In genomic region chr2:20145368-20145767, GRCm38 (mm10) we compare ENCODE assay signal across 16 mouse cellular contexts.
DNase-seq lines count a peak whose midpoint lies in the region; ATAC-seq and TF ChIP-seq lines count a peak whose summit lies in the region.
"Had no signal": no experiment of that assay in that cellular context is flagged by ENCODE, and none has a peak within 500 bp of the region (broad histone marks: within the 10 kb centered on the region; RNA-seq: fewer than 3 reads in every experiment).

No protein-coding gene starts in this region.

- H3K4me1 ChIP-seq in kidney, postnatal 0 days (replicated peaks; ENCODE audit: insufficient read depth, low read length) = no peaks in the 10 kb centered on the region; the same call in 1 of the 2 replicates
- no peaks in the 10 kb centered on the region for H3K4me1 ChIP-seq in kidney, embryonic 16.5 days (ENCODE audit: insufficient read depth, low read length)
- H3K4me1 ChIP-seq: embryonic facial prominence, embryonic 12.5 days; heart, embryonic 10.5 days; liver, embryonic 12.5 days; lung, embryonic 15.5 days had no signal

- WGBS in kidney, postnatal 0 days = 66% methylated on average over 4 of the region's 4 CpGs
- 56% methylated on average over 4 of the region's 4 CpGs for WGBS in kidney, embryonic 16.5 days

- intact Hi-C loops in left cerebral cortex, postnatal 25 days (cut with DNase I) = no loop called here

- peak; percentile 12 to 18 for DNase-seq in cerebellum, postnatal 14 days
- DNase-seq in cerebellum, postnatal 36 days = no peak
- no peak for DNase-seq in kidney, postnatal 0 days (ENCODE audit: low spot score)
- DNase-seq in retina, postnatal 1 day = peak; percentile 18
- DNase-seq in retina, embryonic 14.5 days (ENCODE audit: low spot score) = no peak
- DNase-seq in left cerebral cortex, postnatal 25 days (ENCODE audit: low spot score in 2 of 2) = peak; percentile 12 to 68
- DNase-seq in gastrocnemius, postnatal 25 days = no peak
- DNase-seq: adrenal gland, postnatal 25 days; gastrocnemius, postnatal 10 days had no signal

- ATAC-seq in kidney, postnatal 0 days (replicated peaks; ENCODE audit: low FRiP score, low read depth) = peak; percentile 57; the same call in 1 of the 2 replicates
- no peak for ATAC-seq in kidney, embryonic 16.5 days (ENCODE audit: low FRiP score, low TSS enrichment)
- ATAC-seq: activated CD4-positive, CD25-positive, alpha-beta regulatory T cell, adult 4 months; liver, embryonic 12.5 days; midbrain, embryonic 15.5 days had no signal

- TF ChIP-seq CTCF in kidney, postnatal 0 days (IDR thresholded peaks at IDR 0.05; ENCODE audit: low read depth) = no peak

- H3K27me3 ChIP-seq in kidney, postnatal 0 days (ENCODE audit: insufficient read depth, low read length) = no peaks in the 10 kb centered on the region
- H3K27me3 ChIP-seq in kidney, embryonic 16.5 days (ENCODE audit: insufficient read depth, low read length) = no peaks in the 10 kb centered on the region
- H3K27me3 ChIP-seq: embryonic facial prominence, embryonic 12.5 days; liver, embryonic 12.5 days; lung, embryonic 15.5 days; midbrain, embryonic 15.5 days had no signal

- H3K27ac ChIP-seq in kidney, postnatal 0 days = no peak overlapping the region
- no peak overlapping the region for H3K27ac ChIP-seq in kidney, embryonic 16.5 days (ENCODE audit: low read length)
- H3K27ac ChIP-seq: embryonic facial prominence, embryonic 12.5 days; heart, embryonic 10.5 days; liver, embryonic 12.5 days; lung, embryonic 15.5 days; midbrain, embryonic 15.5 days had no signal

- no peak overlapping the region for H3K4me3 ChIP-seq in kidney, postnatal 0 days (replicated peaks; ENCODE audit: low read depth, low read length)
- no peak overlapping the region for H3K4me3 ChIP-seq in kidney, embryonic 16.5 days (ENCODE audit: low read length)
- H3K4me3 ChIP-seq: embryonic facial prominence, embryonic 12.5 days; heart, embryonic 10.5 days; liver, embryonic 12.5 days; lung, embryonic 15.5 days; midbrain, embryonic 15.5 days had no signal

- no peak overlapping the region for H3K9ac ChIP-seq in kidney, postnatal 0 days (ENCODE audit: low read depth, low read length)
- no peak overlapping the region for H3K9ac ChIP-seq in kidney, embryonic 16.5 days (replicated peaks; ENCODE audit: low read length)
- H3K9ac ChIP-seq: embryonic facial prominence, embryonic 12.5 days; liver, embryonic 12.5 days; lung, embryonic 15.5 days; midbrain, embryonic 15.5 days had no signal

- H3K9me3 ChIP-seq in kidney, postnatal 0 days (replicated peaks; ENCODE audit: low read length) = no peaks in the 10 kb centered on the region
- H3K9me3 ChIP-seq in kidney, embryonic 16.5 days (ENCODE audit: low read length) = no peaks in the 10 kb centered on the region
- H3K9me3 ChIP-seq: embryonic facial prominence, embryonic 12.5 days; heart, embryonic 10.5 days; liver, embryonic 12.5 days; lung, embryonic 15.5 days; midbrain, embryonic 15.5 days had no signal

- H3K4me2 ChIP-seq in kidney, postnatal 0 days (ENCODE audit: low read length) = no peak overlapping the region
- no peak overlapping the region for H3K4me2 ChIP-seq in kidney, embryonic 16.5 days (replicated peaks; ENCODE audit: low read depth, low read length)
- H3K4me2 ChIP-seq: embryonic facial prominence, embryonic 12.5 days; liver, embryonic 12.5 days; lung, embryonic 15.5 days; midbrain, embryonic 15.5 days had no signal

- no peaks in the 10 kb centered on the region for H3K36me3 ChIP-seq in kidney, postnatal 0 days (ENCODE audit: insufficient read depth, low read length)
- H3K36me3 ChIP-seq in kidney, embryonic 16.5 days (ENCODE audit: insufficient read depth, low read length) = no peaks in the 10 kb centered on the region
- H3K36me3 ChIP-seq: embryonic facial prominence, embryonic 12.5 days; heart, embryonic 10.5 days; liver, embryonic 12.5 days; lung, embryonic 15.5 days; midbrain, embryonic 15.5 days had no signal

Comparison
In these comparisons a context has a peak if more than half of its experiments do, and no peak if none do; other contexts are left out.
1. DNase-seq: peak in cerebellum, postnatal 14 days (2 of 2), retina, postnatal 1 day (single experiment) and left cerebral cortex, postnatal 25 days (2 of 2); none in cerebellum, postnatal 36 days (0 of 2), kidney, postnatal 0 days (single experiment), retina, embryonic 14.5 days (single experiment) and gastrocnemius, postnatal 25 days (single experiment).